Mouse (Mus musculus): ENCODE measurements around the gene Rpp14. TPM values are rescaled to one million over a fixed set of nuclear protein-coding genes. Genes with fewer than 3 reads are reported as not detected.

The Rpp14 gene
- polyA plus RNA-seq (2015; fragmentation: Nextera tagmentation; extraction: Ambion mirVana), result 16.0 and 17.4 TPM in 2 replicates

- peak; percentile 96 for ATAC-seq (ENCODE audit: low read depth)
- 0 out of 2 replicates have a peak, but pooled peaks cover 2% of the 10 kb centered on the region for H3K36me3 ChIP-seq (ENCODE audit: control insufficient read depth, insufficient read depth)
- WGBS (ENCODE audit: insufficient replicate concordance), result under 1% methylated on average over 47 of the region's 47 CpGs
These were observed at the start of gene Rpp14 for GRCm38 (mm10) chr14:8080165-8080679. Gene Rpp14, plus strand, starts transcription at chr14:8080367.

GRCm38 (mm10) chr14:8030535-8030934 lies 49.6 kb upstream of the Rpp14 start:
- H3K27me3 ChIP-seq (ENCODE audit: control insufficient read depth, insufficient read depth, low read depth, low read length), result no peaks in the 10 kb centered on the region
- H3K4me2 ChIP-seq (ENCODE audit: low read depth, low read length), result no peak overlapping the region
- H3K27ac ChIP-seq (ENCODE audit: low read length), result no peak overlapping the region
- H3K36me3 ChIP-seq (ENCODE audit: control insufficient read depth, insufficient read depth), result no peaks in the 10 kb centered on the region
- no peak overlapping the region for H3K4me3 ChIP-seq (ENCODE audit: low read depth, low read length)
- H3K9me3 ChIP-seq (replicated peaks; ENCODE audit: control insufficient read depth, low read length), result no peaks in the 10 kb centered on the region
- ATAC-seq (ENCODE audit: low read depth), result no peak
- WGBS (ENCODE audit: insufficient replicate concordance), result 48% methylated on average over 4 of the region's 4 CpGs
- no peak overlapping the region for H3K9ac ChIP-seq (ENCODE audit: low read depth, low read length)
- no peaks in the 10 kb centered on the region for H3K4me1 ChIP-seq (ENCODE audit: control insufficient read depth, low read depth, low read length)

More at GRCm38 (mm10) chr14:8080165-8080679, at the start of gene Rpp14:
- Histone ChIP-seq H3K4me1 (ENCODE audit: control insufficient read depth, low read depth, low read length) (peaks cover 10% of the 10 kb centered on the region), H3K27me3 (ENCODE audit: control insufficient read depth, insufficient read depth, low read depth, low read length) (no peaks in the 10 kb centered on the region), H3K27ac (ENCODE audit: low read length) (peak within 1 kb of the TSS; percentile 93), H3K4me3 (ENCODE audit: low read depth, low read length) (peak within 1 kb of the TSS; percentile 86), H3K9me3 (replicated peaks; ENCODE audit: control insufficient read depth, low read length) (no peaks in the 10 kb centered on the region), H3K9ac (ENCODE audit: low read depth, low read length) (peak within 1 kb of the TSS; percentile 84), H3K4me2 (ENCODE audit: low read depth, low read length) (peak within 1 kb of the TSS; percentile 95)

- ATAC-seq (ENCODE audit: low read depth), result no peak
- no peak overlapping the region for H3K4me2 ChIP-seq (ENCODE audit: low read depth, low read length)
- no peaks in the 10 kb centered on the region for H3K27me3 ChIP-seq (ENCODE audit: control insufficient read depth, insufficient read depth, low read depth, low read length)
- H3K27ac ChIP-seq (ENCODE audit: low read length), result no peak overlapping the region
- WGBS (ENCODE audit: insufficient replicate concordance), result 68% methylated on average over 13 of the region's 13 CpGs
- H3K4me3 ChIP-seq (ENCODE audit: low read depth, low read length), result no peak overlapping the region
- H3K9me3 ChIP-seq (replicated peaks; ENCODE audit: control insufficient read depth, low read length), result no peaks in the 10 kb centered on the region
- H3K36me3 ChIP-seq (ENCODE audit: control insufficient read depth, insufficient read depth), result no peaks in the 10 kb centered on the region
- no peak overlapping the region for H3K9ac ChIP-seq (ENCODE audit: low read depth, low read length)
- no peaks in the 10 kb centered on the region for H3K4me1 ChIP-seq (ENCODE audit: control insufficient read depth, low read depth, low read length)
These were observed 47.9 kb upstream of the Rpp14 start for GRCm38 (mm10) chr14:8032087-8032944.

- H3K27ac ChIP-seq (ENCODE audit: low read length), result no peak overlapping the region
- no peak overlapping the region for H3K4me3 ChIP-seq (ENCODE audit: low read depth, low read length)
- no peak for ATAC-seq (ENCODE audit: low read depth)
- no peaks in the 10 kb centered on the region for H3K9me3 ChIP-seq (replicated peaks; ENCODE audit: control insufficient read depth, low read length)
- H3K27me3 ChIP-seq (ENCODE audit: control insufficient read depth, insufficient read depth, low read depth, low read length), result no peaks in the 10 kb centered on the region
- H3K4me1 ChIP-seq (ENCODE audit: control insufficient read depth, low read depth, low read length), result no peaks in the 10 kb centered on the region
- WGBS (ENCODE audit: insufficient replicate concordance), result 56% methylated on average over 5 of the region's 5 CpGs
- no peak overlapping the region for H3K9ac ChIP-seq (ENCODE audit: low read depth, low read length)
- H3K36me3 ChIP-seq (ENCODE audit: control insufficient read depth, insufficient read depth), result no peaks in the 10 kb centered on the region
- H3K4me2 ChIP-seq (ENCODE audit: low read depth, low read length), result no peak overlapping the region
These were observed 45.6 kb upstream of the Rpp14 start for GRCm38 (mm10) chr14:8034561-8034960.

GRCm38 (mm10) chr14:8035951-8036350 lies 44.2 kb upstream of the Rpp14 start:
- H3K36me3 ChIP-seq (ENCODE audit: control insufficient read depth, insufficient read depth), result no peaks in the 10 kb centered on the region
- H3K9me3 ChIP-seq (replicated peaks; ENCODE audit: control insufficient read depth, low read length), result no peaks in the 10 kb centered on the region
- H3K4me1 ChIP-seq (ENCODE audit: control insufficient read depth, low read depth, low read length), result no peaks in the 10 kb centered on the region
- no peak overlapping the region for H3K4me2 ChIP-seq (ENCODE audit: low read depth, low read length)
- H3K27ac ChIP-seq (ENCODE audit: low read length), result no peak overlapping the region
- no peak overlapping the region for H3K4me3 ChIP-seq (ENCODE audit: low read depth, low read length)
- no peak for ATAC-seq (ENCODE audit: low read depth)
- no peaks in the 10 kb centered on the region for H3K27me3 ChIP-seq (ENCODE audit: control insufficient read depth, insufficient read depth, low read depth, low read length)
- 73% methylated on average over 6 of the region's 6 CpGs for WGBS (ENCODE audit: insufficient replicate concordance)
- no peak overlapping the region for H3K9ac ChIP-seq (ENCODE audit: low read depth, low read length)

GRCm38 (mm10) chr14:8036406-8036805 lies 43.8 kb upstream of the Rpp14 start:
- Histone ChIP-seq H3K9ac (ENCODE audit: low read depth, low read length) (no peak overlapping the region), H3K36me3 (ENCODE audit: control insufficient read depth, insufficient read depth) (no peaks in the 10 kb centered on the region), H3K4me1 (ENCODE audit: control insufficient read depth, low read depth, low read length) (no peaks in the 10 kb centered on the region), H3K27me3 (ENCODE audit: control insufficient read depth, insufficient read depth, low read depth, low read length) (no peaks in the 10 kb centered on the region), H3K4me3 (ENCODE audit: low read depth, low read length) (no peak overlapping the region), H3K27ac (ENCODE audit: low read length) (no peak overlapping the region), H3K9me3 (replicated peaks; ENCODE audit: control insufficient read depth, low read length) (no peaks in the 10 kb centered on the region), H3K4me2 (ENCODE audit: low read depth, low read length) (no peak overlapping the region)
- ATAC-seq (ENCODE audit: low read depth), result no peak
- 61% methylated on average over 5 of the region's 5 CpGs for WGBS (ENCODE audit: insufficient replicate concordance)

GRCm38 (mm10) chr14:8038150-8038549 lies 42.0 kb upstream of the Rpp14 start:
- Histone ChIP-seq H3K27me3 (ENCODE audit: control insufficient read depth, insufficient read depth, low read depth, low read length) (no peaks in the 10 kb centered on the region), H3K4me3 (ENCODE audit: low read depth, low read length) (no peak overlapping the region), H3K4me1 (ENCODE audit: control insufficient read depth, low read depth, low read length) (no peaks in the 10 kb centered on the region), H3K4me2 (ENCODE audit: low read depth, low read length) (no peak overlapping the region), H3K36me3 (ENCODE audit: control insufficient read depth, insufficient read depth) (no peaks in the 10 kb centered on the region), H3K9ac (ENCODE audit: low read depth, low read length) (no peak overlapping the region), H3K27ac (ENCODE audit: low read length) (no peak overlapping the region), H3K9me3 (replicated peaks; ENCODE audit: control insufficient read depth, low read length) (no peaks in the 10 kb centered on the region)
- WGBS (ENCODE audit: insufficient replicate concordance), result 17% methylated on average over 5 of the region's 5 CpGs
- ATAC-seq (ENCODE audit: low read depth), result no peak

- Histone ChIP-seq H3K36me3 (ENCODE audit: control insufficient read depth, insufficient read depth) (no peaks in the 10 kb centered on the region), H3K9me3 (replicated peaks; ENCODE audit: control insufficient read depth, low read length) (no peaks in the 10 kb centered on the region), H3K4me1 (ENCODE audit: control insufficient read depth, low read depth, low read length) (no peaks in the 10 kb centered on the region), H3K27me3 (ENCODE audit: control insufficient read depth, insufficient read depth, low read depth, low read length) (no peaks in the 10 kb centered on the region), H3K4me3 (ENCODE audit: low read depth, low read length) (no peak overlapping the region), H3K27ac (ENCODE audit: low read length) (no peak overlapping the region), H3K4me2 (ENCODE audit: low read depth, low read length) (no peak overlapping the region), H3K9ac (ENCODE audit: low read depth, low read length) (no peak overlapping the region)
- no peak for ATAC-seq (ENCODE audit: low read depth)
- WGBS (ENCODE audit: insufficient replicate concordance), result 59% methylated on average over 7 of the region's 7 CpGs
These were observed 41.2 kb upstream of the Rpp14 start for GRCm38 (mm10) chr14:8038791-8039448.

GRCm38 (mm10) chr14:8040179-8040578 lies 40.0 kb upstream of the Rpp14 start:
- 51% methylated on average over 3 of the region's 3 CpGs for WGBS (ENCODE audit: insufficient replicate concordance)
- H3K9me3 ChIP-seq (replicated peaks; ENCODE audit: control insufficient read depth, low read length), result no peaks in the 10 kb centered on the region
- no peak overlapping the region for H3K4me2 ChIP-seq (ENCODE audit: low read depth, low read length)
- ATAC-seq (ENCODE audit: low read depth), result no peak
- no peak overlapping the region for H3K9ac ChIP-seq (ENCODE audit: low read depth, low read length)
- no peaks in the 10 kb centered on the region for H3K4me1 ChIP-seq (ENCODE audit: control insufficient read depth, low read depth, low read length)
- no peaks in the 10 kb centered on the region for H3K27me3 ChIP-seq (ENCODE audit: control insufficient read depth, insufficient read depth, low read depth, low read length)
- H3K27ac ChIP-seq (ENCODE audit: low read length), result no peak overlapping the region
- no peak overlapping the region for H3K4me3 ChIP-seq (ENCODE audit: low read depth, low read length)
- no peaks in the 10 kb centered on the region for H3K36me3 ChIP-seq (ENCODE audit: control insufficient read depth, insufficient read depth)

Data from liver, embryonic 16.5 days (tissue).